Mouse (Mus musculus): ENCODE data around the gene Cdc40.

DNA sequence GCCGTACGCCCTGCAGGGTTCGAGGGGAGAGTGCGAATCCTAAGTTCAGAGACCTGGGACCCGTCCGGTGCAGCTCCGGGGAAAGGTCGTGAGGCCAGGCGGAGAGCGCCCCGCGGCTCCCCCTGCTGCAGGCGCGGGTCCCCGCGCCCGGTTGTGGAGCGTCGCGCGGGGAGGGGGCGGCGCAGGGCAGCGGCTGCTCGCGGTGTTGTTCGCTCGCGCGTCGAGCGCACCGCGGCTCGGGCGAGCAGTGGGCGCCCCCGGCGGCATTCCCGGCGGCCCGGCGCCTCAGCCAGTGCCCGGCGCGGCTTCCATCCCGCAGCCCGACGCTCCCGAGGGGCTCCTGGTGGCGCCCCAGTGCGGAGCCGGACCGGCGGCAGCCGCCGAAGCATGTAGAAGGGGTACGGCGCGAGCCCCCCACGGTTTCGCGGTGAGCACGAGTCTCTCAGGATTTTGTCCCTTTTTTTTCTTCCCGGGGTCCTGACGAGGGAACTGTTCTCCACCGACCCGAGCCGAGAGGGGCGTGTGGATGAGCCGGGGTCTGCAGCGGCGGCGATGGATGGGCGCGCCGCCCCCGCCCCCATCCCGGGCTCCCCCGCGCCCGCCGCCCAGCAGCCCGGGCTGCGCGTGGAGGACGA, 650 bp upstream of the Cdc40 start:
- TF ChIP-seq CTCF (IDR thresholded peaks at IDR 0.05; ENCODE audit: low read depth, low read length) (no peak), POLR2A (IDR thresholded peaks at IDR 0.05; ENCODE audit: insufficient read depth, low read length) (no peak)

Measured in ES-Bruce4 (cell line).